ENCODE assay signal across 19 mouse cellular contexts in the genomic region with DNA sequence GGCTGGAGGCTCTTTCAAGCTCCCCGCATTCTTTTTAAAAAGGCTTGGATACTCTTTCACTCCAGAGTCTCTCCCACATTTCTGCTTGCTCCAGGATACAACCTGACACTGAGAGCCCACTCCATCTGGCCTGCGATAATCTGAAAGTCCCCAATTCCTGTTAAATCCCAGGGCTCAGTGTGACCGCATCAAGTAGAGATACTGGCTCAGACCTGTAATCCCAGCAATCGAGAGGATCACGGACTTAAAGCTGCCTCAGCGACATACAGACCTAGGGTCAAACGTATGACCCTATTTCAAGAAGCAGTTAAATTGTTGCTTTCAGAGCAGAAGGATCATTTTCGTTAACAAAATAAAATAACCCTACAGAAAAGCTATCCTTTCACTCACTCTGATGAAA.
"Had no signal": no experiment of that assay in that cellular context is flagged by ENCODE, and none has a peak within 500 bp of the region (broad histone marks: within the 10 kb centered on the region; RNA-seq: fewer than 3 reads in every experiment).

No protein-coding gene starts in this region.

- H3K36me3 ChIP-seq: liver, embryonic 15.5 days; lung, embryonic 15.5 days; midbrain, embryonic 13.5 days; midbrain, embryonic 15.5 days; neural tube, embryonic 12.5 days; stomach, embryonic 15.5 days had no signal

- H3K9me3 ChIP-seq: liver, embryonic 15.5 days; lung, embryonic 15.5 days; megakaryocyte, embryonic 14.5 days; midbrain, embryonic 13.5 days; midbrain, embryonic 15.5 days; neural tube, embryonic 12.5 days; stomach, embryonic 15.5 days had no signal

- H3K9ac ChIP-seq: liver, embryonic 15.5 days; liver, postnatal 0 days; lung, embryonic 15.5 days; midbrain, embryonic 13.5 days; midbrain, embryonic 15.5 days; neural tube, embryonic 12.5 days; stomach, embryonic 15.5 days had no signal

- H3K4me3 ChIP-seq: liver, embryonic 15.5 days; lung, embryonic 15.5 days; megakaryocyte, embryonic 14.5 days; midbrain, embryonic 13.5 days; midbrain, embryonic 15.5 days; neural tube, embryonic 12.5 days; stomach, embryonic 15.5 days had no signal

- H3K4me2 ChIP-seq: liver, embryonic 15.5 days; lung, embryonic 15.5 days; midbrain, embryonic 11.5 days; midbrain, embryonic 13.5 days; midbrain, embryonic 15.5 days; neural tube, embryonic 12.5 days; stomach, embryonic 15.5 days had no signal

- ATAC-seq: liver, postnatal 0 days; lung, postnatal 0 days; midbrain, embryonic 13.5 days; midbrain, embryonic 15.5 days had no signal

- H3K27me3 ChIP-seq: lung, embryonic 15.5 days; midbrain, embryonic 13.5 days; midbrain, embryonic 15.5 days; neural tube, embryonic 12.5 days; stomach, embryonic 15.5 days had no signal

- DNase-seq: liver, postnatal 0 days; lung, adult 2 months; lung, postnatal 14 days; lung, postnatal 36 days; right cerebral cortex, postnatal 14 days; thymus, adult 2 months; thymus, postnatal 25 days; thymus, postnatal 4 days had no signal

- H3K27ac ChIP-seq: liver, embryonic 15.5 days; lung, embryonic 15.5 days; macrophage; midbrain, embryonic 13.5 days; midbrain, embryonic 15.5 days; neural tube, embryonic 12.5 days; stomach, embryonic 15.5 days; stomach, postnatal 0 days had no signal
